Mouse (Mus musculus) splenic B cell, adult 2 months (primary cell): ENCODE measurements around the gene Dcxr.
"Not testable (repeated sequence)": the region's sequence is repeated elsewhere in the genome, so short reads cannot be mapped to it uniquely, and the experiment has no call there.

Experiments
- DNase-seq: peaks from one replicate; pipeline ENCODE4 v3.0.0-alpha.2; 2011; ENCODE audit warnings: low read depth, low spot score
- H3K27me3 ChIP-seq: 2 replicates; pipeline ENCODE4 v1.6.1; 2012; ENCODE audit warnings: mild to moderate bottlenecking, low read length, moderate library complexity, mixed read lengths; ENCODE audit not compliant: control insufficient read depth, poor library complexity, insufficient read depth, severe bottlenecking
- H3K36me3 ChIP-seq: 2 replicates; pipeline ENCODE4 v1.6.1; 2012; ENCODE audit warnings: mild to moderate bottlenecking, low read length, moderate library complexity, mixed read lengths; ENCODE audit not compliant: control insufficient read depth, poor library complexity, insufficient read depth, severe bottlenecking

Gene Dcxr

GRCm38 (mm10) chr11:120679909-120680308 is 47.2 kb downstream of the Dcxr start:
- DNase-seq, result peak; percentile 65
- Histone ChIP-seq H3K36me3 (no peaks in the 10 kb centered on the region; the same call in 1 of the 2 replicates), H3K27me3 (no peaks in the 10 kb centered on the region)

DNA sequence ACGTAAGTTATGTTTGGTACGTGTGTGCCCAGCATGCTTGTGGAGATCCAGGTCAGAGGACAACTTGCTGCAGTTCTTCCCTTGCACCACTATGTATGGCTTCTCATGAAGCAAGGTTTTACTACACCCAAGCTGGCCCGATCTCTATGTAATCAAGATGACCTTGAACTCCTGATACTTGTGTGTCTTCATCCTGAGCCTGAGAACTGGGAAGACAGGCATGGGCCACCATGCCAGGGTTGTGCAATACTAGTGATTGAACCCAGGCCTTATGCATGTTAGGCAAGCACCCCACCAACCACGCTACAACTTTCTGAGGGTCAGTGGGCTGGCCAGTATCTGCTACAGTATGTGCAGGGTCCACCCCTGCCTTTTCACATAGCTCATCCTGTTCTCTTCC is 50.1 kb downstream of the Dcxr start:
- DNase-seq, result no peak
- Histone ChIP-seq H3K27me3 (no peaks in the 10 kb centered on the region), H3K36me3 (no peaks in the 10 kb centered on the region; the same call in 1 of the 2 replicates)

GRCm38 (mm10) chr11:120675875-120676274 is 51.2 kb downstream of the Dcxr start:
- DNase-seq, result not testable (repeated sequence)

More at GRCm38 (mm10) chr11:120675875-120676274, 51.2 kb downstream of the Dcxr start:
- not testable (repeated sequence) for H3K36me3 ChIP-seq, H3K27me3 ChIP-seq
